ENCODE assay signal across 15 mouse cellular contexts in genomic region chr6:51658360-51658759, GRCm38 (mm10).
A peak's percentile ranks its signal among the peaks of the same experiment; 100 is the strongest.
DNase-seq lines count a peak whose midpoint lies in the region; ATAC-seq and TF ChIP-seq lines count a peak whose summit lies in the region.
"Had no signal": no experiment of that assay in that cellular context is flagged by ENCODE, and none has a peak within 500 bp of the region (broad histone marks: within the 10 kb centered on the region; RNA-seq: fewer than 3 reads in every experiment).

No protein-coding gene starts in this region.

- no peak overlapping the region for H3K4me3 ChIP-seq in hindbrain, embryonic 10.5 days
- H3K4me3 ChIP-seq in hindbrain, embryonic 16.5 days (ENCODE audit: low read length), result no peak overlapping the region
- no peak overlapping the region for H3K4me3 ChIP-seq in forebrain, embryonic 12.5 days (replicated peaks)
- no peak overlapping the region for H3K4me3 ChIP-seq in limb, embryonic 10.5 days
- no peak overlapping the region for H3K4me3 ChIP-seq in midbrain, postnatal 0 days (ENCODE audit: low read depth, low read length)
- H3K4me3 ChIP-seq: heart, embryonic 15.5 days; megakaryocyte, embryonic 14.5 days had no signal

- DNase-seq in hindbrain, embryonic 10.5 days (ENCODE audit: low spot score), result peak; percentile 49
- DNase-seq in limb, embryonic 10.5 days (ENCODE audit: low spot score), result no peak
- peak; percentile 30 for DNase-seq in midbrain, postnatal 0 days (ENCODE audit: low spot score)
- DNase-seq in cerebellum, adult 11 months, result no peak
- DNase-seq in heart, adult 11 months, result no peak
- no peak for DNase-seq in heart, postnatal 10 days
- DNase-seq: kidney, adult 8-10 months; spleen, adult 18-20 months; thymus, adult 2 months had no signal

- no peaks in the 10 kb centered on the region for H3K27me3 ChIP-seq in hindbrain, embryonic 10.5 days (ENCODE audit: insufficient read depth, poor library complexity, severe bottlenecking)
- H3K27me3 ChIP-seq in hindbrain, embryonic 16.5 days (replicated peaks; ENCODE audit: control insufficient read depth, insufficient read depth, low read length), result no peaks in the 10 kb centered on the region
- H3K27me3 ChIP-seq in forebrain, embryonic 12.5 days, result no peaks in the 10 kb centered on the region
- H3K27me3 ChIP-seq in limb, embryonic 10.5 days (ENCODE audit: low read depth, poor library complexity, severe bottlenecking), result no peaks in the 10 kb centered on the region
- H3K27me3 ChIP-seq in midbrain, postnatal 0 days (ENCODE audit: insufficient read depth, low read length), result no peaks in the 10 kb centered on the region
- H3K27me3 ChIP-seq: heart, embryonic 15.5 days had no signal

- no peak overlapping the region for H3K9ac ChIP-seq in hindbrain, embryonic 16.5 days (ENCODE audit: low read depth, low read length)
- H3K9ac ChIP-seq in forebrain, embryonic 12.5 days, result no peak overlapping the region
- no peak overlapping the region for H3K9ac ChIP-seq in midbrain, postnatal 0 days (replicated peaks; ENCODE audit: low read length, poor library complexity, severe bottlenecking)
- H3K9ac ChIP-seq: heart, embryonic 15.5 days; liver, embryonic 14.5 days had no signal

- 0 out of 2 replicates have a peak, but pooled peaks cover 3% of the 10 kb centered on the region for H3K9me3 ChIP-seq in hindbrain, embryonic 10.5 days
- no peaks in the 10 kb centered on the region for H3K9me3 ChIP-seq in hindbrain, embryonic 16.5 days (ENCODE audit: control insufficient read depth, low read length)
- no peaks in the 10 kb centered on the region for H3K9me3 ChIP-seq in forebrain, embryonic 12.5 days
- H3K9me3 ChIP-seq in limb, embryonic 10.5 days (replicated peaks), result no peaks in the 10 kb centered on the region
- no peaks in the 10 kb centered on the region for H3K9me3 ChIP-seq in midbrain, postnatal 0 days (ENCODE audit: low read length)
- H3K9me3 ChIP-seq: heart, embryonic 15.5 days had no signal

- peaks cover 41% of the 10 kb centered on the region for H3K4me1 ChIP-seq in hindbrain, embryonic 10.5 days (replicated peaks)
- H3K4me1 ChIP-seq in hindbrain, embryonic 16.5 days (ENCODE audit: control insufficient read depth, insufficient read depth, low read depth, low read length), result peaks cover 10% of the 10 kb centered on the region
- peaks cover 36% of the 10 kb centered on the region for H3K4me1 ChIP-seq in forebrain, embryonic 12.5 days
- peaks cover 37% of the 10 kb centered on the region for H3K4me1 ChIP-seq in limb, embryonic 10.5 days
- H3K4me1 ChIP-seq in midbrain, postnatal 0 days (ENCODE audit: insufficient read depth, low read length), result 0 out of 2 replicates have a peak, but pooled peaks cover 3% of the 10 kb centered on the region
- H3K4me1 ChIP-seq: heart, embryonic 15.5 days; megakaryocyte, embryonic 14.5 days had no signal

- H3K27ac ChIP-seq in hindbrain, embryonic 10.5 days, result peak overlapping the region; percentile 88
- no peak overlapping the region for H3K27ac ChIP-seq in hindbrain, embryonic 16.5 days (ENCODE audit: low read depth, low read length)
- H3K27ac ChIP-seq in forebrain, embryonic 12.5 days, result peak overlapping the region; percentile 82
- H3K27ac ChIP-seq in limb, embryonic 10.5 days, result peak overlapping the region; percentile 70
- no peak overlapping the region for H3K27ac ChIP-seq in midbrain, postnatal 0 days (ENCODE audit: low read depth, low read length)
- H3K27ac ChIP-seq: heart, embryonic 15.5 days; liver, embryonic 14.5 days had no signal

- 8% methylated on average over 8 of the region's 8 CpGs for WGBS in hindbrain, embryonic 10.5 days
- 10% methylated on average over 8 of the region's 8 CpGs for WGBS in hindbrain, embryonic 16.5 days
- WGBS in forebrain, embryonic 12.5 days, result 17% methylated on average over 8 of the region's 8 CpGs
- 36% methylated on average over 8 of the region's 8 CpGs for WGBS in limb, embryonic 10.5 days
- 17% methylated on average over 8 of the region's 8 CpGs for WGBS in midbrain, postnatal 0 days

- ATAC-seq in hindbrain, embryonic 16.5 days, result no peak
- no peak for ATAC-seq in forebrain, embryonic 12.5 days (ENCODE audit: low FRiP score)
- ATAC-seq in midbrain, postnatal 0 days (ENCODE audit: low FRiP score), result no peak
- ATAC-seq: activated CD4-positive, CD25-positive, alpha-beta regulatory T cell, adult 4 months had no signal

- intact Hi-C loops in heart, postnatal 10 days (cut with DNase I), result no loop called here

- H3K4me2 ChIP-seq in hindbrain, embryonic 16.5 days (ENCODE audit: low read length), result no peak overlapping the region
- no peak overlapping the region for H3K4me2 ChIP-seq in forebrain, embryonic 12.5 days
- H3K4me2 ChIP-seq in midbrain, postnatal 0 days (ENCODE audit: low read depth, low read length, poor library complexity, severe bottlenecking), result no peak overlapping the region
- H3K4me2 ChIP-seq: heart, embryonic 15.5 days had no signal

- no peaks in the 10 kb centered on the region for H3K36me3 ChIP-seq in hindbrain, embryonic 10.5 days
- H3K36me3 ChIP-seq in hindbrain, embryonic 16.5 days (ENCODE audit: control insufficient read depth, insufficient read depth, low read length), result no peaks in the 10 kb centered on the region
- H3K36me3 ChIP-seq in forebrain, embryonic 12.5 days (replicated peaks), result no peaks in the 10 kb centered on the region
- H3K36me3 ChIP-seq in limb, embryonic 10.5 days, result no peaks in the 10 kb centered on the region
- no peaks in the 10 kb centered on the region for H3K36me3 ChIP-seq in midbrain, postnatal 0 days (ENCODE audit: insufficient read depth, low read length)
- H3K36me3 ChIP-seq: heart, embryonic 15.5 days had no signal

- no peak for TF ChIP-seq CTCF in midbrain, postnatal 0 days (IDR thresholded peaks at IDR 0.05)

Comparison
In these comparisons a context has a peak if more than half of its experiments do, and no peak if none do; other contexts are left out.
1. H3K27ac ChIP-seq: peak in hindbrain, embryonic 10.5 days (single experiment), forebrain, embryonic 12.5 days (single experiment) and limb, embryonic 10.5 days (single experiment); none in hindbrain, embryonic 16.5 days (single experiment) and midbrain, postnatal 0 days (single experiment).
2. DNase-seq: peak in hindbrain, embryonic 10.5 days (single experiment) and midbrain, postnatal 0 days (single experiment); none in limb, embryonic 10.5 days (single experiment), cerebellum, adult 11 months (single experiment), heart, adult 11 months (single experiment) and heart, postnatal 10 days (0 of 2).